Mouse (Mus musculus) liver, embryonic 14 days (tissue): ENCODE data around the gene Negr1. TPM values are rescaled to one million over a fixed set of nuclear protein-coding genes. Genes with fewer than 3 reads are reported as not detected.

Source experiments
- polyA plus RNA-seq: library from polyadenylated mRNA; depleted of rRNA; stranded (reverse); fragments of >200 nt; gene quantifications from 2 replicates; pipeline ENCODE4 v1.2.3, GENCODE M21; 2012; rRNA removed

The Negr1 gene
- 0.03 and 0.12 TPM in 2 replicates for polyA plus RNA-seq

GRCm38 (mm10) chr3:156561524-156562423 is at the start of gene Negr1:
TSS of gene Negr1 (plus strand) at chr3:156561794.

